12 mouse cellular contexts compared by ENCODE assay signal in the genomic region with DNA sequence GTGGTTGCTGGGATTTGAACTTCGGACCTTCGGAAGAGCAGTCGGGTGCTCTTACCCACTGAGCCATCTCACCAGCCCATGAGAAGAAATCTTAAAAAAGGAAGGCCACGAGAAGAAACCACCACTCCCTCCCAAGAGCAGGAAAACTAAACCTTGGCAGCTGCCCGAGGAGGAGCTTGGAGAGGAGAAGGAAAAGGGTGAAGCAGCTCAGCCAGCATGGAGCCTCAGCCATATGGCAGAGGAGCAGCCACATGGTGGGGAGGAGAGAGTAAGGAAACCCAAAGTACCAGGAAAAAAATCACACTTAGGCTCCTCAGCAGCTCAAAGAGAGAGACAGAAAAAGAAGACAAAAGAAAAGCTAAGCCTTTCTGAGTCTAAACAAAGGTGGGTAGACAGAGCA.
DNase-seq lines count a peak whose midpoint lies in the region.
"Had no signal": no experiment of that assay in that cellular context is flagged by ENCODE, and none has a peak within 500 bp of the region (broad histone marks: within the 10 kb centered on the region; RNA-seq: fewer than 3 reads in every experiment).

No protein-coding gene starts in this region.

- H3K79me2 ChIP-seq in macrophage (ENCODE audit: inconsistent target) = no peaks in the 10 kb centered on the region

- no peak overlapping the region for H3K4me3 ChIP-seq in macrophage (ENCODE audit: inconsistent target)
- H3K4me3 ChIP-seq: heart, embryonic 10.5 days; neural tube, embryonic 13.5 days had no signal

- peak; percentile 46 to 74 for DNase-seq in layer of hippocampus, adult 18-20 months (ENCODE audit: low spot score in 2 of 2)
- DNase-seq in layer of hippocampus, adult 9-10 months (ENCODE audit: low spot score) = no peak
- peak; percentile 51 for DNase-seq in cerebellum, adult 11 months
- DNase-seq in cerebellum, adult 9-11 months = peak; percentile 81
- DNase-seq in adrenal gland, postnatal 14 days = no peak
- DNase-seq in urinary bladder, postnatal 36 days (ENCODE audit: low spot score in 2 of 2) = no peak
- DNase-seq: kidney, adult 2 months; lung, adult 2 months; thymus, adult 18-20 months had no signal

- WGBS in macrophage (ENCODE audit: missing documents) = 85% methylated on average over 3 of the region's 5 CpGs

- no peaks in the 10 kb centered on the region for H3K36me3 ChIP-seq in macrophage (ENCODE audit: inconsistent target)
- H3K36me3 ChIP-seq: heart, embryonic 10.5 days; neural tube, embryonic 13.5 days had no signal

- peak overlapping the region; percentile 52 for H3K27ac ChIP-seq in macrophage
- H3K27ac ChIP-seq: neural tube, embryonic 13.5 days had no signal

Comparison
In these comparisons a context has a peak if more than half of its experiments do, and no peak if none do; other contexts are left out.
1. DNase-seq: peak in layer of hippocampus, adult 18-20 months (2 of 2), cerebellum, adult 11 months (single experiment) and cerebellum, adult 9-11 months (single experiment); none in layer of hippocampus, adult 9-10 months (single experiment), adrenal gland, postnatal 14 days (single experiment) and urinary bladder, postnatal 36 days (0 of 2).